Mouse (Mus musculus) midbrain, embryonic 10.5 days (tissue): ENCODE measurements around the gene Sohlh1. TPM values are rescaled to one million over a fixed set of nuclear protein-coding genes. Genes with fewer than 3 reads are reported as not detected.
A peak's percentile ranks its signal among the peaks of the same experiment; 100 is the strongest.
"Not testable (repeated sequence)": the region's sequence is repeated elsewhere in the genome, so short reads cannot be mapped to it uniquely, and the experiment has no call there.

Source experiments
- DNase-seq: peaks from one replicate; pipeline ENCODE4 v3.0.0-alpha.2; 2017; ENCODE audit warnings: low spot score
- H3K27ac ChIP-seq: fragments of 300-500 bp; sonication (generic); replicated peaks from 2 replicates; pipeline ENCODE4 v1.5.1; 2016; ENCODE audit warnings: mild to moderate bottlenecking
- H3K27me3 ChIP-seq: fragments of 300-500 bp; sonication (generic); 2 replicates; pipeline ENCODE4 v1.6.1; 2016; ENCODE audit warnings: low read depth, mild to moderate bottlenecking; ENCODE audit not compliant: poor library complexity, severe bottlenecking
- H3K36me3 ChIP-seq: fragments of 300-500 bp; sonication (generic); 2 replicates; pipeline ENCODE4 v1.6.1; 2016; ENCODE audit warnings: mild to moderate bottlenecking, moderate library complexity
- H3K4me1 ChIP-seq: fragments of 300-500 bp; sonication (generic); 2 replicates; pipeline ENCODE4 v1.6.1; 2016
- H3K4me3 ChIP-seq: fragments of 300-500 bp; sonication (generic); 2 replicates; pipeline ENCODE4 v1.5.1; 2016; ENCODE audit warnings: mild to moderate bottlenecking, moderate library complexity
- H3K9me3 ChIP-seq: fragments of 300-500 bp; sonication (generic); replicated peaks from 2 replicates; pipeline ENCODE4 v1.6.1; 2016; ENCODE audit warnings: mild to moderate bottlenecking
- WGBS: fragments of 180-500 bp; shearing (Covaris S2); methylation state at CpG from one replicate; pipeline ENCODE4 v1.1.7; 2016; 5-methylcytosine and 5-hydroxymethylcytosine counted together
- polyA plus RNA-seq: library from polyadenylated mRNA; unstranded; fragments of >200 nt; fragmentation: Nextera tagmentation; extraction: Ambion mirVana; gene quantifications from 2 replicates; pipeline ENCODE4 v1.2.1, GENCODE M21; 2016

Gene Sohlh1
- polyA plus RNA-seq, 1 experiment from 2014 or later: not detected

- Histone ChIP-seq H3K4me3 (no peak overlapping the region), H3K27ac (no peak overlapping the region), H3K36me3 (no peaks in the 10 kb centered on the region), H3K9me3 (no peaks in the 10 kb centered on the region), H3K4me1 (no peaks in the 10 kb centered on the region), H3K27me3 (no peaks in the 10 kb centered on the region)
- WGBS: 83% methylated on average over 8 of the region's 8 CpGs
- no peak for DNase-seq
Measured at GRCm38 (mm10) chr2:25828344-25828947, 18.6 kb downstream of the Sohlh1 start.

- H3K27me3 ChIP-seq: no peaks in the 10 kb centered on the region
- no peak for DNase-seq
- no peak overlapping the region for H3K27ac ChIP-seq
- no peak overlapping the region for H3K4me3 ChIP-seq
- 85% methylated on average over 3 of the region's 3 CpGs for WGBS
- H3K4me1 ChIP-seq: no peaks in the 10 kb centered on the region
- no peaks in the 10 kb centered on the region for H3K9me3 ChIP-seq
- H3K36me3 ChIP-seq: no peaks in the 10 kb centered on the region
Measured at GRCm38 (mm10) chr2:25824751-25825150, 22.3 kb downstream of the Sohlh1 start.

GRCm38 (mm10) chr2:25822806-25823205 is 24.2 kb downstream of the Sohlh1 start, which contains the start of gene Lcn9:
Lcn9 (plus strand) TSS chr2:25823153.
- Histone ChIP-seq H3K27me3 (no peaks in the 10 kb centered on the region), H3K4me3 (no peak within 1 kb of the TSS), H3K27ac (no peak within 1 kb of the TSS), H3K36me3 (no peaks in the 10 kb centered on the region), H3K4me1 (no peaks in the 10 kb centered on the region), H3K9me3 (no peaks in the 10 kb centered on the region)
- no peak for DNase-seq
- 96% methylated on average over 1 of the region's 1 CpGs for WGBS

- WGBS: 80% methylated on average over 1 of the region's 1 CpGs
Measured at GRCm38 (mm10) chr2:25815748-25816147, 31.3 kb downstream of the Sohlh1 start, which contains the start of gene Glt6d1. Glt6d1 (minus strand) TSS chr2:25815848.

GRCm38 (mm10) chr2:25813364-25813763 is 33.7 kb downstream of the Sohlh1 start:
- WGBS: 77% methylated on average over 5 of the region's 5 CpGs
- no peaks in the 10 kb centered on the region for H3K27me3 ChIP-seq
- DNase-seq: no peak
- no peaks in the 10 kb centered on the region for H3K36me3 ChIP-seq
- H3K27ac ChIP-seq: no peak overlapping the region
- no peaks in the 10 kb centered on the region for H3K4me1 ChIP-seq
- H3K9me3 ChIP-seq: no peaks in the 10 kb centered on the region
- H3K4me3 ChIP-seq: no peak overlapping the region

More at GRCm38 (mm10) chr2:25815748-25816147, 31.3 kb downstream of the Sohlh1 start, which contains the start of gene Glt6d1:
- H3K36me3 ChIP-seq, H3K4me1 ChIP-seq, H3K9me3 ChIP-seq, H3K27me3 ChIP-seq, DNase-seq, H3K27ac ChIP-seq, H3K4me3 ChIP-seq: not testable (repeated sequence)

GRCm38 (mm10) chr2:25811711-25812110 is 35.3 kb downstream of the Sohlh1 start:
- Histone ChIP-seq H3K4me3 (no peak overlapping the region), H3K36me3 (no peaks in the 10 kb centered on the region), H3K4me1 (no peaks in the 10 kb centered on the region), H3K9me3 (no peaks in the 10 kb centered on the region), H3K27ac (no peak overlapping the region), H3K27me3 (no peaks in the 10 kb centered on the region)
- WGBS: 80% methylated on average over 2 of the region's 2 CpGs
- DNase-seq: no peak

- H3K36me3 ChIP-seq: no peaks in the 10 kb centered on the region
- peaks cover 14% of the 10 kb centered on the region for H3K4me1 ChIP-seq
- whole genome bisulfite sequencing: 55% methylated on average over 5 of the region's 5 CpGs
- DNase-seq: no peak
- H3K4me3 ChIP-seq: no peak overlapping the region
- no peaks in the 10 kb centered on the region for H3K9me3 ChIP-seq
- H3K27me3 ChIP-seq: no peaks in the 10 kb centered on the region
- H3K27ac ChIP-seq: 0 out of 2 replicates have a peak overlapping the region, but pooled peaks have one; percentile 52
Measured at GRCm38 (mm10) chr2:25798065-25798464, 49.0 kb downstream of the Sohlh1 start.

- Histone ChIP-seq H3K4me3 (no peak overlapping the region), H3K4me1 (peaks cover 14% of the 10 kb centered on the region), H3K36me3 (no peaks in the 10 kb centered on the region), H3K27ac (no peak overlapping the region), H3K9me3 (no peaks in the 10 kb centered on the region), H3K27me3 (no peaks in the 10 kb centered on the region)
- no peak for DNase-seq
- 47% methylated on average over 2 of the region's 2 CpGs for WGBS
Measured at GRCm38 (mm10) chr2:25797635-25798034, 49.4 kb downstream of the Sohlh1 start.

Other genes with a start within 250 kb of the Sohlh1 start
- 71.2 and 75.1 TPM in 2 replicates for gene Rabl6, start 238.7 kb downstream of the Sohlh1 start, polyA plus RNA-seq
- 0.04 and 0.12 TPM in 2 replicates for gene Ccdc183, start 229.6 kb downstream of the Sohlh1 start, polyA plus RNA-seq
- 12.8 and 14.7 TPM in 2 replicates for gene Tmem141, start 225.2 kb downstream of the Sohlh1 start, polyA plus RNA-seq
- 0.36 and 1.4 TPM in 2 replicates for gene Fcna, start 219.2 kb downstream of the Sohlh1 start, polyA plus RNA-seq
- gene Lcn8, start 194.1 kb downstream of the Sohlh1 start, polyA plus RNA-seq: not detected in 2 replicates
- not detected in 2 replicates for gene Lcn5, start 189.3 kb downstream of the Sohlh1 start, polyA plus RNA-seq
- not detected in 2 replicates for gene Lcn6, start 170.5 kb downstream of the Sohlh1 start, polyA plus RNA-seq
- gene Lcn10, start 164.5 kb downstream of the Sohlh1 start, polyA plus RNA-seq: not detected in 2 replicates
- gene Obp2a, start 147.2 kb downstream of the Sohlh1 start, polyA plus RNA-seq: not detected in 2 replicates
- 70.8 and 77.6 TPM in 2 replicates for gene Bmyc, start 140.5 kb downstream of the Sohlh1 start, polyA plus RNA-seq
- gene Obp2b, start 110.2 kb downstream of the Sohlh1 start, polyA plus RNA-seq: not detected in 2 replicates
- not detected in 2 replicates for gene Lcn3, start 81.7 kb downstream of the Sohlh1 start, polyA plus RNA-seq
- not detected in 2 replicates for gene Lcn11, start 70.2 kb downstream of the Sohlh1 start, polyA plus RNA-seq
- not detected in 2 replicates for gene Gm13539, start 65.0 kb downstream of the Sohlh1 start, polyA plus RNA-seq
- not detected in 2 replicates for gene Glt6d1, start 31.4 kb downstream of the Sohlh1 start, polyA plus RNA-seq
- gene Lcn9, start 24.1 kb downstream of the Sohlh1 start, polyA plus RNA-seq: not detected in 2 replicates
- 0.41 and 0.49 TPM in 2 replicates for gene Kcnt1, start 16.5 kb upstream of the Sohlh1 start, polyA plus RNA-seq
- 20.6 and 38.1 TPM in 2 replicates for gene Camsap1, start 136.0 kb upstream of the Sohlh1 start, polyA plus RNA-seq
- 87.4 and 89.5 TPM in 2 replicates for gene Ubac1, start 174.5 kb upstream of the Sohlh1 start, polyA plus RNA-seq